Mouse (Mus musculus): ENCODE measurements around the gene Pakap. TPM values are rescaled to one million over a fixed set of nuclear protein-coding genes. Genes with fewer than 3 reads are reported as not detected.
A peak's percentile ranks its signal among the peaks of the same experiment; 100 is the strongest.

Pakap gene
- polyA plus RNA-seq, 1 experiment = 14.7 TPM

GRCm38 (mm10) chr4:57845541-57846210 lies 277.7 kb downstream of the Pakap start:
- H3K4me1 ChIP-seq (ENCODE audit: control insufficient read depth, insufficient read depth, low read length) = peaks cover 6% of the 10 kb centered on the region; the same call in 1 of the 2 replicates

GRCm38 (mm10) chr4:57846381-57846990 lies 278.5 kb downstream of the Pakap start:
- peak overlapping the region; percentile 85 for H3K27ac ChIP-seq (ENCODE audit: insufficient read depth, low read length)
- TF ChIP-seq CTCF (IDR thresholded peaks at IDR 0.05; ENCODE audit: borderline replicate concordance, insufficient read depth, low read length) (no peak), POLR2A (IDR thresholded peaks at IDR 0.05; ENCODE audit: low read depth, low read length) (no peak)
- H3K4me1 ChIP-seq (ENCODE audit: control insufficient read depth, insufficient read depth, low read length) = peaks cover 6% of the 10 kb centered on the region; the same call in 1 of the 2 replicates
- H3K4me3 ChIP-seq (ENCODE audit: insufficient read depth, low read length) = peak overlapping the region; percentile 97

More at GRCm38 (mm10) chr4:57845541-57846210, 277.7 kb downstream of the Pakap start:
- Histone ChIP-seq H3K27ac (ENCODE audit: insufficient read depth, low read length) (peak overlapping the region; percentile 85), H3K4me3 (ENCODE audit: insufficient read depth, low read length) (peak overlapping the region; percentile 97)
- TF ChIP-seq POLR2A (IDR thresholded peaks at IDR 0.05; ENCODE audit: low read depth, low read length) (0 out of 2 replicates have a peak, but pooled peaks have one; percentile 30), CTCF (IDR thresholded peaks at IDR 0.05; ENCODE audit: borderline replicate concordance, insufficient read depth, low read length) (no peak)

GRCm38 (mm10) chr4:57846991-57847422 lies 279.0 kb downstream of the Pakap start:
- H3K27ac ChIP-seq (ENCODE audit: insufficient read depth, low read length) = no peak overlapping the region
- peak overlapping the region; percentile 97 for H3K4me3 ChIP-seq (ENCODE audit: insufficient read depth, low read length)
- TF ChIP-seq POLR2A (IDR thresholded peaks at IDR 0.05; ENCODE audit: low read depth, low read length) (no peak), CTCF (IDR thresholded peaks at IDR 0.05; ENCODE audit: borderline replicate concordance, insufficient read depth, low read length) (no peak)
- peaks cover 6% of the 10 kb centered on the region; the same call in 1 of the 2 replicates for H3K4me1 ChIP-seq (ENCODE audit: control insufficient read depth, insufficient read depth, low read length)

- peaks cover 6% of the 10 kb centered on the region; the same call in 1 of the 2 replicates for H3K4me1 ChIP-seq (ENCODE audit: control insufficient read depth, insufficient read depth, low read length)
- no peak overlapping the region for H3K27ac ChIP-seq (ENCODE audit: insufficient read depth, low read length)
- peak overlapping the region; percentile 97 for H3K4me3 ChIP-seq (ENCODE audit: insufficient read depth, low read length)
- TF ChIP-seq POLR2A (IDR thresholded peaks at IDR 0.05; ENCODE audit: low read depth, low read length) (no peak), CTCF (IDR thresholded peaks at IDR 0.05; ENCODE audit: borderline replicate concordance, insufficient read depth, low read length) (no peak)
Observed at GRCm38 (mm10) chr4:57847676-57848075, 279.7 kb downstream of the Pakap start.

GRCm38 (mm10) chr4:57849465-57849864 lies 281.5 kb downstream of the Pakap start:
- Histone ChIP-seq H3K4me3 (ENCODE audit: insufficient read depth, low read length) (no peak overlapping the region), H3K4me1 (ENCODE audit: control insufficient read depth, insufficient read depth, low read length) (no peaks in the 10 kb centered on the region)
- TF ChIP-seq CTCF (IDR thresholded peaks at IDR 0.05; ENCODE audit: borderline replicate concordance, insufficient read depth, low read length) = no peak
- no peak for TF ChIP-seq POLR2A (IDR thresholded peaks at IDR 0.05; ENCODE audit: low read depth, low read length)

GRCm38 (mm10) chr4:57851731-57852130 lies 283.8 kb downstream of the Pakap start:
- H3K27ac ChIP-seq (ENCODE audit: insufficient read depth, low read length) = no peak overlapping the region
- no peak for TF ChIP-seq POLR2A (IDR thresholded peaks at IDR 0.05; ENCODE audit: low read depth, low read length)
- TF ChIP-seq CTCF (IDR thresholded peaks at IDR 0.05; ENCODE audit: borderline replicate concordance, insufficient read depth, low read length) = no peak
- no peak overlapping the region for H3K4me3 ChIP-seq (ENCODE audit: insufficient read depth, low read length)
- H3K4me1 ChIP-seq (ENCODE audit: control insufficient read depth, insufficient read depth, low read length) = no peaks in the 10 kb centered on the region

More at GRCm38 (mm10) chr4:57849465-57849864, 281.5 kb downstream of the Pakap start:
- H3K27ac ChIP-seq (ENCODE audit: insufficient read depth, low read length) = no peak overlapping the region

- no peak overlapping the region for H3K4me3 ChIP-seq (ENCODE audit: insufficient read depth, low read length)
- TF ChIP-seq POLR2A (IDR thresholded peaks at IDR 0.05; ENCODE audit: low read depth, low read length) (no peak), CTCF (IDR thresholded peaks at IDR 0.05; ENCODE audit: borderline replicate concordance, insufficient read depth, low read length) (no peak)
- H3K27ac ChIP-seq (ENCODE audit: insufficient read depth, low read length) = no peak overlapping the region
- H3K4me1 ChIP-seq (ENCODE audit: control insufficient read depth, insufficient read depth, low read length) = no peaks in the 10 kb centered on the region
Observed at GRCm38 (mm10) chr4:57852461-57853040, 284.6 kb downstream of the Pakap start.

- Histone ChIP-seq H3K27ac (ENCODE audit: insufficient read depth, low read length) (no peak overlapping the region), H3K4me1 (ENCODE audit: control insufficient read depth, insufficient read depth, low read length) (no peaks in the 10 kb centered on the region), H3K4me3 (ENCODE audit: insufficient read depth, low read length) (no peak overlapping the region)
- no peak for TF ChIP-seq CTCF (IDR thresholded peaks at IDR 0.05; ENCODE audit: borderline replicate concordance, insufficient read depth, low read length)
- no peak for TF ChIP-seq POLR2A (IDR thresholded peaks at IDR 0.05; ENCODE audit: low read depth, low read length)
Observed at GRCm38 (mm10) chr4:57854181-57854580, 286.2 kb downstream of the Pakap start.

- no peak for TF ChIP-seq POLR2A (IDR thresholded peaks at IDR 0.05; ENCODE audit: low read depth, low read length)
- no peak for TF ChIP-seq CTCF (IDR thresholded peaks at IDR 0.05; ENCODE audit: borderline replicate concordance, insufficient read depth, low read length)
- peaks cover 5% of the 10 kb centered on the region for H3K4me1 ChIP-seq (ENCODE audit: control insufficient read depth, insufficient read depth, low read length)
- no peak overlapping the region for H3K27ac ChIP-seq (ENCODE audit: insufficient read depth, low read length)
- no peak overlapping the region for H3K4me3 ChIP-seq (ENCODE audit: insufficient read depth, low read length)
Observed at GRCm38 (mm10) chr4:57855281-57855941, 287.4 kb downstream of the Pakap start.
